Mouse (Mus musculus): Measurements from ENCODE around the gene Mtch2. TPM values are rescaled to one million over a fixed set of nuclear protein-coding genes. Genes with fewer than 3 reads are reported as not detected.

Mtch2 gene
- total RNA-seq, 2 experiments from 2014 or later = 164 to 165 TPM

GRCm38 (mm10) chr2:90904856-90905224 is 57.9 kb downstream of the Mtch2 start:
- DNase-seq = no peak

DNA sequence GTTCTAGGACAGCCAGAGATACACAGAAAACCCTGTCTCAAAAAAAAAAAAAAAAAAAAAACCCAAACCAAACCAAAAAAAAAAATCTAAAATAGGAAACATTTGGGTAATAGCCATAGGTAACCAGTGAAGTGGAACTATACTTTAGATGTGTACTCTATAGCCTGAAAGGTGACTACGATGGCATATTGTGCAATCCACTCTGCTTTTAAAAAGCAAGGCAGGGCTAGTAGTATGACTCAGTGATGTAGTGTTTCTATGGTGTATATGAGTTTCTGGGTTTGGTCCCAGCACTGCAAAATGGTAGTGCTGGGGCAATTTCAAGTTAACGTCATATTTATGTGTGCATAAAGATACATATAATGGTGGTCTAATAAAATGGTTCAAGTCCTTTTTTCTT is 59.8 kb downstream of the Mtch2 start:
- no peak for DNase-seq

GRCm38 (mm10) chr2:90910861-90911260 is 63.9 kb downstream of the Mtch2 start:
- no peak for DNase-seq

- no peak for DNase-seq
These were observed 64.7 kb downstream of the Mtch2 start for GRCm38 (mm10) chr2:90911668-90912067.

DNA sequence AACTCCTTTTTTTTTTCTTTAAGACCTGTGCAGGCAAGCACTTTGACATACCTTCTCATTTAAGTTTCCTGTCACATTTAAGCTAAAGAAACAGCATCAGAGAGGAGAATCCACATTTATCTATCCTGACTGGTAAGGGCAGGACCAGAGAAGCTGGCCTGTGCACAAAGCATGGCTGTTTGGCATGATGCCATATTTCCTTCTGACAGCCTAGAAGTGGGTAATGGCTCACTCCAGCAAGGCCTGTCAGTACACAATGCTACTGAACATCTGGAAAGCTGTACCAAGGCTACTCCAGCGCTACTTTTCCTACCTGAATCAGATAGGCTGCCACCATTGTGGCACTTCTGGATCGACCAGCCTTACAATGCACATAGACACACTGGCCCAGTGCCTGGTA is 66.7 kb downstream of the Mtch2 start:
- DNase-seq = no peak

GRCm38 (mm10) chr2:90915516-90915915 is 68.6 kb downstream of the Mtch2 start:
- no peak for DNase-seq

Other genes with a start within 250 kb of the Mtch2 start
- gene Nup160, start 169.9 kb upstream of the Mtch2 start, total RNA-seq (2021) = 1 to 10 TPM; 6.0 to 9.3 TPM
- 10 to 100 TPM; 16.3 to 16.8 TPM for gene Fnbp4, start 101.8 kb upstream of the Mtch2 start, total RNA-seq (2021)
- gene Agbl2, start 64.4 kb upstream of the Mtch2 start, total RNA-seq (2021) = under 1 TPM; 0.35 to 0.38 TPM
- gene C1qtnf4, start 38.7 kb downstream of the Mtch2 start, total RNA-seq (2021) = 1 to 10 TPM; 3.2 to 4.3 TPM
- 10 to 100 TPM; 12.1 to 15.4 TPM for gene Kbtbd4, start 57.6 kb downstream of the Mtch2 start, total RNA-seq (2021)
- gene Ndufs3, start 57.7 kb downstream of the Mtch2 start, total RNA-seq (2021) = 100 to 1,000 TPM; 455 to 488 TPM
- 10 to 100 TPM; 39.5 to 54.5 TPM for gene Celf1, start 93.2 kb downstream of the Mtch2 start, total RNA-seq (2021)
- gene Rapsn, start 188.5 kb downstream of the Mtch2 start, total RNA-seq (2021) = 10 to 100 TPM; 23.1 to 26.0 TPM
- 100 to 1,000 TPM; 223 to 225 TPM for gene Psmc3, start 206.9 kb downstream of the Mtch2 start, total RNA-seq (2021)
- 10 to 100 TPM; 21.8 to 22.5 TPM for gene Slc39a13, start 223.3 kb downstream of the Mtch2 start, total RNA-seq (2021)
- 1 to 10 TPM in 1 of 2 experiments, under 1 TPM in 1; 0.95 to 1.6 TPM for gene Spi1, start 235.2 kb downstream of the Mtch2 start, total RNA-seq (2021)